Mouse (Mus musculus) CH12.LX (cell line): ENCODE data around the gene Defb23. TPM values are rescaled to one million over a fixed set of nuclear protein-coding genes. Genes with fewer than 3 reads are reported as not detected.

ENCODE experiments used
- DNase-seq: peaks from one replicate; pipeline ENCODE4 v3.0.0-alpha.2; 2013; ENCODE audit errors: extremely low read depth
- H3K27ac ChIP-seq: 2 replicates; pipeline ENCODE4 v1.5.1; 2012; ENCODE audit warnings: low read depth, mild to moderate bottlenecking, control low read depth, moderate library complexity; ENCODE audit not compliant: insufficient read depth
- H3K27me3 ChIP-seq: replicated peaks from 2 replicates; pipeline ENCODE3; 2012; ENCODE audit warnings: inconsistent platforms
- H3K36me3 ChIP-seq, 2 experiments: replicated peaks in 1 of 2; 2 replicates each; pipeline versions ENCODE3 to v1.6.1; 2012; ENCODE audit warnings: inconsistent platforms in 1 of 2, low read length in 1 of 2, mild to moderate bottlenecking in 1 of 2, mixed read lengths in 1 of 2, moderate library complexity in 1 of 2; ENCODE audit not compliant: control insufficient read depth in 1 of 2, insufficient read depth in 1 of 2
- H3K4me1 ChIP-seq, 2 experiments: 2 replicates each; pipeline ENCODE4 v1.6.1; 2012; ENCODE audit warnings: inconsistent platforms in 1 of 2, moderate library complexity in 1 of 2; ENCODE audit not compliant: insufficient read depth in 2 of 2, control insufficient read depth in 1 of 2
- H3K4me2 ChIP-seq: 2 replicates; pipeline ENCODE4 v1.6.1; 2012; ENCODE audit warnings: low read depth, mild to moderate bottlenecking, control low read depth; ENCODE audit not compliant: poor library complexity, insufficient read depth, severe bottlenecking
- H3K4me3 ChIP-seq, 3 experiments: fragments of 150-350 bp in 1 of 3; sonication (generic) in 1 of 3; replicated peaks in 1 of 3; 2 replicates each; pipeline versions ENCODE3 to v1.5.1; 2011 to 2012; ENCODE audit warnings: low read depth in 2 of 3, low read length in 2 of 3, mild to moderate bottlenecking in 2 of 3, moderate library complexity in 2 of 3, control low read depth in 1 of 3, improper control_type of control experiment in 1 of 3, inconsistent platforms in 1 of 3, mixed read lengths in 1 of 3; ENCODE audit not compliant: poor library complexity in 1 of 3
- H3K79me2 ChIP-seq: replicated peaks from 2 replicates; pipeline ENCODE4 v1.6.1; 2012; ENCODE audit warnings: mild to moderate bottlenecking, moderate library complexity; ENCODE audit not compliant: control insufficient read depth, poor library complexity, insufficient read depth, severe bottlenecking; ENCODE audit errors: extremely low read depth
- H3K9ac ChIP-seq: 2 replicates; pipeline ENCODE4 v1.6.1; 2012; ENCODE audit warnings: low read depth, mild to moderate bottlenecking, control low read depth, moderate library complexity; ENCODE audit not compliant: insufficient read depth
- H3K9me3 ChIP-seq: replicated peaks from 2 replicates; pipeline ENCODE3; 2012; ENCODE audit warnings: low read length, inconsistent platforms, mixed read lengths
- CTCF ChIP-seq, 2 experiments: IDR thresholded peaks in 1 of 2; conservative IDR thresholded peaks in 1 of 2; 2 replicates each; pipeline ENCODE4 v1.5.1; 2011 to 2012; ENCODE audit warnings: low read depth in 2 of 2, low read length in 2 of 2, improper control_type of control experiment in 1 of 2, inconsistent platforms in 1 of 2, mild to moderate bottlenecking in 1 of 2, moderate library complexity in 1 of 2
- E2F4 ChIP-seq: IDR thresholded peaks from 2 replicates; pipeline ENCODE4 v1.6.1; 2011; ENCODE audit warnings: low read depth, low read length, improper control_type of control experiment; ENCODE audit not compliant: insufficient replicate concordance
- EP300 ChIP-seq: IDR thresholded peaks from 2 replicates; pipeline ENCODE4 v1.6.1; 2011; ENCODE audit warnings: low read length, improper control_type of control experiment
- GABPA ChIP-seq: IDR thresholded peaks from 2 replicates; pipeline ENCODE4 v1.6.1; 2012; ENCODE audit warnings: low read depth, low read length, improper control_type of control experiment, inconsistent platforms; ENCODE audit not compliant: insufficient replicate concordance
- HCFC1 ChIP-seq: IDR thresholded peaks from 2 replicates; pipeline ENCODE4 v1.6.1; 2012; ENCODE audit warnings: low read depth, mild to moderate bottlenecking, inconsistent platforms, low read length, improper control_type of control experiment
- IRF4 ChIP-seq: IDR thresholded peaks from 2 replicates; pipeline ENCODE4 v1.6.1; 2014; ENCODE audit warnings: low read depth, mild to moderate bottlenecking, inconsistent platforms, low read length, improper control_type of control experiment
- JUND ChIP-seq: conservative IDR thresholded peaks from 2 replicates; pipeline ENCODE4 v1.6.1; 2011; ENCODE audit warnings: low read depth, low read length, improper control_type of control experiment
- KAT2A ChIP-seq: IDR thresholded peaks from 2 replicates; pipeline ENCODE4 v1.6.1; 2012; ENCODE audit warnings: low read length, improper control_type of control experiment, inconsistent platforms; ENCODE audit not compliant: insufficient replicate concordance
- MAFK ChIP-seq: IDR thresholded peaks from 2 replicates; pipeline ENCODE4 v1.6.1; 2011; ENCODE audit warnings: low read length, improper control_type of control experiment; ENCODE audit not compliant: insufficient replicate concordance
- MAZ ChIP-seq: IDR thresholded peaks from 2 replicates; pipeline ENCODE4 v1.6.1; 2012; ENCODE audit warnings: low read depth, mild to moderate bottlenecking, inconsistent platforms, low read length, improper control_type of control experiment, moderate library complexity
- MEF2A ChIP-seq: IDR thresholded peaks from 2 replicates; pipeline ENCODE4 v1.6.1; 2014; ENCODE audit warnings: low read depth, mild to moderate bottlenecking, inconsistent platforms, low read length, improper control_type of control experiment, borderline replicate concordance
- MXI1 ChIP-seq: IDR thresholded peaks from 2 replicates; pipeline ENCODE4 v1.6.1; 2011; ENCODE audit warnings: mild to moderate bottlenecking, low read depth, low read length, improper control_type of control experiment
- NELFE ChIP-seq: IDR thresholded peaks from 2 replicates; pipeline ENCODE4 v1.6.1; 2011; ENCODE audit warnings: low read depth, low read length, improper control_type of control experiment
- PAX5 ChIP-seq: IDR thresholded peaks from 2 replicates; pipeline ENCODE4 v1.6.1; 2012; ENCODE audit warnings: low read length, inconsistent platforms, mixed read lengths
- POLR2A ChIP-seq: IDR thresholded peaks from 2 replicates; pipeline ENCODE4 v1.6.1; 2011; ENCODE audit warnings: low read depth, mild to moderate bottlenecking, improper control_type of control experiment, low read length
- POLR2AphosphoS2 ChIP-seq: IDR thresholded peaks from 2 replicates; pipeline ENCODE4 v1.6.1; 2011; ENCODE audit warnings: low read depth, low read length, improper control_type of control experiment
- RAD21 ChIP-seq: IDR thresholded peaks from 2 replicates; pipeline ENCODE4 v1.6.1; 2011; ENCODE audit warnings: low read depth, mild to moderate bottlenecking, low read length, improper control_type of control experiment, moderate library complexity
- RCOR1 ChIP-seq: conservative IDR thresholded peaks from 2 replicates; pipeline ENCODE4 v1.6.1; 2012; ENCODE audit warnings: low read depth, mild to moderate bottlenecking, inconsistent platforms, low read length, improper control_type of control experiment
- SMC3 ChIP-seq: IDR thresholded peaks from 2 replicates; pipeline ENCODE4 v1.6.1; 2011; ENCODE audit warnings: low read depth, low read length, improper control_type of control experiment
- TCF12 ChIP-seq: IDR thresholded peaks from 2 replicates; pipeline ENCODE4 v1.6.1; 2014; ENCODE audit warnings: low read depth, mild to moderate bottlenecking, inconsistent platforms, low read length, improper control_type of control experiment
- UBTF ChIP-seq: IDR thresholded peaks from 2 replicates; pipeline ENCODE4 v1.6.1; 2012; ENCODE audit warnings: low read depth, mild to moderate bottlenecking, inconsistent platforms, low read length, improper control_type of control experiment, moderate library complexity
- ZC3H11A ChIP-seq: IDR thresholded peaks from 2 replicates; pipeline ENCODE4 v1.6.1; 2012; ENCODE audit warnings: low read depth, mild to moderate bottlenecking, inconsistent platforms, low read length, improper control_type of control experiment
- ZNF384 ChIP-seq: IDR thresholded peaks from 2 replicates; pipeline ENCODE4 v1.6.1; 2012; ENCODE audit warnings: low read depth, low read length, improper control_type of control experiment, inconsistent platforms
- dilution Hi-C: fragments of 300-500 bp; cut with MboI; formaldehyde crosslinking; loops from 2 replicates; pipeline ENCODE4 v1.14.3; 2020; ENCODE audit warnings: low sequenced_read_pairs; ENCODE audit not compliant: extremely low pct_unique_long_range_greater_than_20kb, extremely low pct_ligation_motif_present
- in situ Hi-C: fragments of 300-500 bp; cut with MboI; formaldehyde crosslinking; loops from 3 replicates; pipeline ENCODE4 v1.14.3; 2019; ENCODE audit warnings: low sequenced_read_pairs, low pct_ligation_motif_present, low pct_unique_long_range_greater_than_20kb, mixed read lengths
- polyA plus RNA-seq: library from polyadenylated mRNA; unstranded; fragments of >175 nt; gene quantifications from 2 replicates; pipeline ENCODE4 v1.2.1, GENCODE M21; 2012; ENCODE audit warnings: low read depth; ENCODE audit not compliant: insufficient read length
- total RNA-seq, 2 experiments: library from RNA; depleted of rRNA; stranded (reverse); fragments of 300-350 nt in 1 of 2; fragments of >200 nt in 1 of 2; gene quantifications; 2 replicates each; pipeline ENCODE4 v1.2.3; 2012 to 2014

Gene Defb23
- total and polyA plus RNA-seq, 3 experiments: not detected

DNA sequence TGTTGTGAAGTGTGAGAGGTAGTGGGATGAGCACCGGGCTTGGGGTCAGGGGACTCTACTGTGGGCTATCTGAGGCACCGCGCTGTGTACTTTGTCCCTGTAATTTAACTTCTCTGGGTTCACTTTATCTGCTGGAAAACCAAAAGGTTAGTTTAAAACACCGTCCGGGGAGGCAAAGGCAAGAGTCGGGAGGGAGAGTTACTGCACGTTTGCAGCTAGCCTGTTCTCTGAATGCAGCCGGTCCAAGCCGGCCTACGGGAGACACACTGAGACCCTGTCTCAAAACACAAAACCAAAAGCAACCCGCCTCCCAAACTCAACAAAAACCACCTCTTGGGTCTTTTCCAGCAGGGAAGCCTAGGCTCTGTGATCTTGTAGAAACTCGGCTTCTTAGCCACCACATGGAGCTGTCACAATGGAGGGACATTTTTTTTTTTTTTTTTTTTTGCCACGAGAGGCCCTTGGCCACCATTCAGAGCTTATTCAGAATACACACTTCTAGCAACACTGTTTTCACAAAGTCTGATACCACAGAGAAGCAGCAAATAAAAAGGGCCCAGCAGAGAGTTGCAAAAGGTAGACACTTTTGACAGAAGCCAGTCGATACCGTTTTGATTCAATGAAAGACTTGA, 51.8 kb downstream of the Defb23 start:
- H3K9ac ChIP-seq: no peak overlapping the region
- no peak for TF ChIP-seq MXI1
- no peak for TF ChIP-seq MEF2A
- no peak for TF ChIP-seq HCFC1
- TF ChIP-seq ZC3H11A: no peak
- no peak for TF ChIP-seq JUND
- no peak for TF ChIP-seq TCF12
- no peak for TF ChIP-seq RAD21
- TF ChIP-seq POLR2A: no peak
- no peak for TF ChIP-seq MAFK
- no peak for TF ChIP-seq KAT2A
- no peak for TF ChIP-seq NELFE
- TF ChIP-seq MAZ: no peak
- no peak for TF ChIP-seq SMC3
- no peak for TF ChIP-seq RCOR1
- peaks cover 20% of the 10 kb centered on the region for H3K27me3 ChIP-seq
- no peaks in the 10 kb centered on the region for H3K36me3 ChIP-seq
- H3K4me2 ChIP-seq: no peak overlapping the region
- no peaks in the 10 kb centered on the region for H3K4me1 ChIP-seq
- no peak for DNase-seq
- no peaks in the 10 kb centered on the region for H3K79me2 ChIP-seq
- H3K27ac ChIP-seq: no peak overlapping the region
- in situ Hi-C loops (no loop called here), dilution Hi-C loops (no loop called here)
- peaks cover 30% of the 10 kb centered on the region for H3K9me3 ChIP-seq
- no peak overlapping the region for H3K4me3 ChIP-seq

DNA sequence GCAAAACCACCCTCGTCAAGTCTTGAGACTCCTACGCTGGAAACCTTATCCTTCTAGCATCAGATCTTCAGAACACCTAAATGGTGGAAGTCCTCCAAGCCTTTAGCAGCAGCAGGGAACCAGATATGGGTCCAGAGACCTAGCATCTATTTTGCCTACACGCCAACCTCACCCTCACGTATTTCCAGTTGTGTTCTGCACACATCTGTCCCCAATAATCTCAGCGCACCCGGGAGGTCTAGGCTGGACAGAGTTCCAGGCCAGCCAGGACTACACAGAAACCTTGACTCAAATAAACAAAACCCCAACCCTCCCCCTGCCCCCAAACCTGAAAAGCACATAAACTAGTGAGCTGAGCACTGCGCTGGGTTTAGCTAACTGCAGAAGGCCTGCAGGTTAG, 52.9 kb downstream of the Defb23 start:
- in situ Hi-C loops: no loop called here
- dilution Hi-C loops: no loop called here
- no peak overlapping the region for H3K4me3 ChIP-seq
- peaks cover 30% of the 10 kb centered on the region for H3K9me3 ChIP-seq
- H3K4me2 ChIP-seq: no peak overlapping the region
- TF ChIP-seq RCOR1 (no peak), HCFC1 (no peak), E2F4 (no peak), ZC3H11A (no peak), IRF4 (no peak), PAX5 (no peak), EP300 (no peak), UBTF (no peak), POLR2AphosphoS2 (no peak), CTCF (conservative IDR thresholded peaks at IDR 0.05 in 1 of 2, IDR thresholded peaks at IDR 0.05 in 1 of 2; ENCODE audit: low read depth in 2 of 2, low read length in 2 of 2) (no peak), ZNF384 (no peak), GABPA (no peak), NELFE (no peak), JUND (no peak), TCF12 (no peak)
- no peaks in the 10 kb centered on the region for H3K79me2 ChIP-seq
- H3K4me1 ChIP-seq: peaks cover 0 to 2% of the 10 kb centered on the region in 2 experiments; a peak in 1 of 4 replicates
- no peak overlapping the region for H3K9ac ChIP-seq
- H3K27ac ChIP-seq: no peak overlapping the region
- H3K27me3 ChIP-seq: peaks cover 23% of the 10 kb centered on the region
- no peaks in the 10 kb centered on the region for H3K36me3 ChIP-seq
- DNase-seq: no peak
